Mouse (Mus musculus) T-cell, adult 66 days (primary cell): ENCODE results near the gene Zfp711. TPM values are rescaled to one million over a fixed set of nuclear protein-coding genes. Genes with fewer than 3 reads are reported as not detected.

Experiments used
- total RNA-seq, 2 experiments: library from RNA; stranded (reverse); gene quantifications; 3 replicates in 1 of 2; 4 replicates in 1 of 2; pipeline ENCODE4 v1.2.4; 2023

The Zfp711 gene
- total RNA-seq: not detected

GRCm38 (mm10) chrX:112600511-112601305 lies at the start of gene Zfp711:
Zfp711 (plus strand) TSS chrX:112600526.

Other genes with a start within 250 kb of the Zfp711 start
- gene Satl1, start 193.7 kb upstream of the Zfp711 start, total RNA-seq: not detected
- gene 2010106E10Rik, start 105.3 kb upstream of the Zfp711 start, total RNA-seq: not detected
- gene Pof1b, start 98.1 kb downstream of the Zfp711 start, total RNA-seq: not detected